Mouse (Mus musculus): ENCODE measurements at regions not wholly inside any gene's neighbourhood (a gene's known extent, or its start where the extent isn't known, plus 50 kb on each side); places are given as distances from the start of the nearest gene placed in this dataset.

- 92% methylated on average over 14 of the region's 14 CpGs for WGBS
- H3K4me1 ChIP-seq (ENCODE audit: control insufficient read depth, insufficient read depth, low read length), result no peaks in the 10 kb centered on the region
- no peak overlapping the region for H3K4me3 ChIP-seq (replicated peaks; ENCODE audit: extremely low read depth, low read depth, low read length)
- DNase-seq, result no peak
- TF ChIP-seq POLR2A (IDR thresholded peaks at IDR 0.05; ENCODE audit: borderline replicate concordance, extremely low read depth, low read depth, low read length) (no peak), CTCF (IDR thresholded peaks at IDR 0.05; ENCODE audit: insufficient read depth, low read length) (no peak)
These were observed 131.2 kb downstream of the Ptbp2 start for GRCm38 (mm10) chr3:119653007-119653565.

GRCm38 (mm10) chr3:119638633-119639032, 145.6 kb downstream of the Ptbp2 start:
- H3K4me1 ChIP-seq (ENCODE audit: control insufficient read depth, insufficient read depth, low read length), result no peaks in the 10 kb centered on the region
- 65% methylated on average over 3 of the region's 3 CpGs for WGBS
- DNase-seq, result no peak
- no peak overlapping the region for H3K4me3 ChIP-seq (replicated peaks; ENCODE audit: extremely low read depth, low read depth, low read length)
- no peak for TF ChIP-seq POLR2A (IDR thresholded peaks at IDR 0.05; ENCODE audit: borderline replicate concordance, extremely low read depth, low read depth, low read length)
- no peak for TF ChIP-seq CTCF (IDR thresholded peaks at IDR 0.05; ENCODE audit: insufficient read depth, low read length)

- no peak for DNase-seq
- no peak for TF ChIP-seq POLR2A (IDR thresholded peaks at IDR 0.05; ENCODE audit: borderline replicate concordance, extremely low read depth, low read depth, low read length)
- no peak for TF ChIP-seq CTCF (IDR thresholded peaks at IDR 0.05; ENCODE audit: insufficient read depth, low read length)
- no peak overlapping the region for H3K4me3 ChIP-seq (replicated peaks; ENCODE audit: extremely low read depth, low read depth, low read length)
- 67% methylated on average over 3 of the region's 3 CpGs for WGBS
- H3K4me1 ChIP-seq (ENCODE audit: control insufficient read depth, insufficient read depth, low read length), result no peaks in the 10 kb centered on the region
These were observed 148.6 kb downstream of the Ptbp2 start for GRCm38 (mm10) chr3:119635641-119636040.

DNA sequence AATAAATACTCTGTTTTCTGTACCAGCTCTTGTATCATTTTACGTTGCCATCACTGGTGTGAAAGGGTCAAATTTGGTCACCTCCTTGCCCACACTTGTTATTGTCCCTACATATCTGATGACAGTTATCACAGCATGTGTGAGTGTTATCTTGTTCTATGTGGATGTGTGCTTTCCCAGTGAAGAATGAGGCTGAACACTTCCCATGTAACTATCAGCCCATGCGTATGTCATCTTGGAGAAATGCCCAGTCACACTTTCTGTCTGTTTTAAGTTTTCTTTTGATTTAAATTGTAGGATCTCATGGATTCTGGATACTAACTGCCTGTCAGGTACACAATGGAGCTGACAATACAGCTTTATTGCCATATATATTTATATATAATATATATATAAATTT, 150.8 kb downstream of the Ptbp2 start:
- DNase-seq, result no peak
- WGBS, result 82% methylated on average over 2 of the region's 2 CpGs
- H3K4me1 ChIP-seq (ENCODE audit: control insufficient read depth, insufficient read depth, low read length), result no peaks in the 10 kb centered on the region
- H3K4me3 ChIP-seq (replicated peaks; ENCODE audit: extremely low read depth, low read depth, low read length), result no peak overlapping the region
- no peak for TF ChIP-seq POLR2A (IDR thresholded peaks at IDR 0.05; ENCODE audit: borderline replicate concordance, extremely low read depth, low read depth, low read length)
- no peak for TF ChIP-seq CTCF (IDR thresholded peaks at IDR 0.05; ENCODE audit: insufficient read depth, low read length)

DNA sequence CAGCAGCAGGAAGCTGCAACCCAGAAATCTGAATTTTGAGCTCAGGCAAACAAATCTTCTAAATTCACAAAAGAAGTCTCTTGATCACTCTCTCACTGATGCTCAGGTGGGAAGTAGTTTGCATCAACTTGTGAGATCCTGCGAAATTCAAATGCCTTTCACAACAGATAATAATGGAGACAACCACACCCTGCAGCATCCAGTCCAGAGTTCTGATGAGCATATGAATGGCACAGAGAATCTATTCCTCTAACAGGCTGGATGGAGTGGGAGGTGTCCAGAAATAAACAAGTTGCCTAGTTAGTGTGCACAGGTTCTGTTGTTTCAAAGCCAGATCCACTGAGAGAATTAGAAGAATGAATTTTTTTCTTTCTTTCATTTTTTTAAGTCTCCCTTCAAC, 178.2 kb downstream of the Ptbp2 start:
- TF ChIP-seq CTCF (IDR thresholded peaks at IDR 0.05; ENCODE audit: insufficient read depth, low read length) (no peak), POLR2A (IDR thresholded peaks at IDR 0.05; ENCODE audit: borderline replicate concordance, extremely low read depth, low read depth, low read length) (no peak)
- H3K4me3 ChIP-seq (replicated peaks; ENCODE audit: extremely low read depth, low read depth, low read length), result no peak overlapping the region
- 80% methylated on average over 1 of the region's 1 CpGs for WGBS

DNA sequence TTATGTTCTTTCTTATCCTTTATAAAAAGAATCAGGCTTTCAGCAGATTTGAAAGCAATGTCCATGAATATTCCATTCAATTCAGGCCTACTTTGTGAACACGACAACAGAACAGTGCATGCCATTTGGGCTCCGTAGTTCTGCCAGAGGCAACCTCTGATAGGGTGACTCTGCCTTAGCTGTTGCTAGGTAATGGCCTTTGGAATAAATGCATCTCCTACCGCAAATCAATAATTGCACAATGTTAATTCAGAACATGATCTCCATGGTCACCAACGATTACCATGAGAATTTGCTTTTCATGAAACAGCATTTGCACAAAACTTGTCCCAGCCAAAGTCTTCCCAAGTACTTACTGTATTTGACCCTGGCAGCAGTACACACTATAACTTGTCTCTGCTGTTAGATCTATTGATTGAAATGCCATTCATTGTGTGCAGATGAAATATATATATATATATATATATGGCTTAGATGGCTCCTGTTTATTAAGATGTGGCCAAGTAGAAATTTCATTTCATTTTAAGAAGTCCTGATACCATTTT, 195.3 kb downstream of the Ptbp2 start:
- TF ChIP-seq CTCF (IDR thresholded peaks at IDR 0.05; ENCODE audit: insufficient read depth, low read length) (no peak), POLR2A (IDR thresholded peaks at IDR 0.05; ENCODE audit: borderline replicate concordance, extremely low read depth, low read depth, low read length) (no peak)
- Histone ChIP-seq H3K4me1 (ENCODE audit: control insufficient read depth, insufficient read depth, low read length) (no peaks in the 10 kb centered on the region), H3K4me3 (replicated peaks; ENCODE audit: extremely low read depth, low read depth, low read length) (no peak overlapping the region)
- no peak for DNase-seq
- WGBS, result 81% methylated on average over 4 of the region's 4 CpGs

More for the DNA sequence above, 178.2 kb downstream of the Ptbp2 start:
- DNase-seq, result no peak
- H3K4me1 ChIP-seq (ENCODE audit: control insufficient read depth, insufficient read depth, low read length), result no peaks in the 10 kb centered on the region

- WGBS, result 54% methylated on average over 2 of the region's 2 CpGs
- TF ChIP-seq POLR2A (IDR thresholded peaks at IDR 0.05; ENCODE audit: borderline replicate concordance, extremely low read depth, low read depth, low read length) (no peak), CTCF (IDR thresholded peaks at IDR 0.05; ENCODE audit: insufficient read depth, low read length) (no peak)
- no peak for DNase-seq
- no peaks in the 10 kb centered on the region for H3K4me1 ChIP-seq (ENCODE audit: control insufficient read depth, insufficient read depth, low read length)
- H3K4me3 ChIP-seq (replicated peaks; ENCODE audit: extremely low read depth, low read depth, low read length), result no peak overlapping the region
These were observed 196.3 kb downstream of the Ptbp2 start for GRCm38 (mm10) chr3:119587971-119588370.

- Histone ChIP-seq H3K4me3 (replicated peaks; ENCODE audit: extremely low read depth, low read depth, low read length) (no peak overlapping the region), H3K4me1 (ENCODE audit: control insufficient read depth, insufficient read depth, low read length) (no peaks in the 10 kb centered on the region)
- no peak for DNase-seq
- WGBS, result 73% methylated on average over 3 of the region's 3 CpGs
- TF ChIP-seq POLR2A (IDR thresholded peaks at IDR 0.05; ENCODE audit: borderline replicate concordance, extremely low read depth, low read depth, low read length), result no peak
- no peak for TF ChIP-seq CTCF (IDR thresholded peaks at IDR 0.05; ENCODE audit: insufficient read depth, low read length)
These were observed 208.8 kb downstream of the Ptbp2 start for GRCm38 (mm10) chr3:119575516-119575915.

DNA sequence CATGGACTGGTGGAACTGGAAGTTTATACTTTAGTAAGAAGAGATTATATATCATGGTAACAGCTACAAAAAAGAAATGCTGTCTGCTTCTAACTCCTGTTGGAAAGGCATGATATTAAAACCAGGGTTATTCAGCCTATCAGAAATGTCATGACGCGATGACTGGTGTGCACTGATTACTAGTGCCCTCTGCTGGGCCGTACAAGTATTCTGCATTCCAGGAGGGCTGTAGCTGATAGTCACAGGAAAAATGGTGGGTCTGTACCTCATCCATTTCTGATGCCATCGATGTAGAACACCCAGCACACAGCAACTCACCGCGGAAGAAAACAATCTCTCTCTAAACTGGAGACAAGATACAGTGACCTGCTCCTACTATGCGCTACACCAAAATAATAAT, 246.4 kb downstream of the Ptbp2 start:
- WGBS, result 78% methylated on average over 7 of the region's 7 CpGs

DNA sequence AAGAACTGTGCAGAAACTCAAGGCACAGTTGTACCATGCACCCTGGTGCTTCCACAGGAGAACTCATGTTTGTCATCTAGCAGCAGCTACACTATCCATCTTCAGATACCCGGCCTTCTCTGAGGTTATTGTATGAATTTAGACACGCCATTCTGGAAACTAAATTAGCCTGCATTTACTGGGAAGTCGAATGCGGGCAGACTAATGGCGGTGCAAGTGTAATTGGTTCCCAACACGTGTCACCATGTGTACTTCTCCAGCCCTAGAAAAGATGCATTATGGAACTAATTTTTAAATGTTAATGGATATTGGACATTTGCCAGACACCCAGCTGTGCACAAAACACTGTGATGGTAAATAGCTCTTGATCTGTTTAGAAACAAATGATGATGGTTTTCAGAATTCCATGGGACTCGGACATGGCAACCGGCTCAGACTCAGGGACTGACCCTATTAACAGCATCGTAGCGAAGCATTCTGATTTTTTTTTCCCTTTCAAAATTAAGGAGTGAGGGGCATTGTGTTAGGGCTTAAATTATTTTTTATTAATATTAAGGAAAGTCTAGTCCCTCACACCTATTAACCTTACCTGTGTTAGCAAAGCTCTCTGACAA, 259.6 kb downstream of the Ptbp2 start:
- no peaks in the 10 kb centered on the region for H3K4me1 ChIP-seq (ENCODE audit: control insufficient read depth, insufficient read depth, low read length)
- H3K4me3 ChIP-seq (replicated peaks; ENCODE audit: extremely low read depth, low read depth, low read length), result no peak overlapping the region
- 64% methylated on average over 10 of the region's 10 CpGs for WGBS
- no peak for DNase-seq
- TF ChIP-seq POLR2A (IDR thresholded peaks at IDR 0.05; ENCODE audit: borderline replicate concordance, extremely low read depth, low read depth, low read length) (no peak), CTCF (IDR thresholded peaks at IDR 0.05; ENCODE audit: insufficient read depth, low read length) (no peak)

More for the DNA sequence above, 246.4 kb downstream of the Ptbp2 start:
- DNase-seq, result no peak
- TF ChIP-seq CTCF (IDR thresholded peaks at IDR 0.05; ENCODE audit: insufficient read depth, low read length) (0 out of 2 replicates have a peak, but pooled peaks have one; percentile 11), POLR2A (IDR thresholded peaks at IDR 0.05; ENCODE audit: borderline replicate concordance, extremely low read depth, low read depth, low read length) (no peak)
- Histone ChIP-seq H3K4me1 (ENCODE audit: control insufficient read depth, insufficient read depth, low read length) (no peaks in the 10 kb centered on the region), H3K4me3 (replicated peaks; ENCODE audit: extremely low read depth, low read depth, low read length) (no peak overlapping the region)
